Mouse (Mus musculus): ENCODE measurements around the gene Vwa2. TPM values are rescaled to one million over a fixed set of nuclear protein-coding genes. Genes with fewer than 3 reads are reported as not detected.

Gene Vwa2
- polyA plus RNA-seq, 1 experiment from 2014 or later, result 0.22 TPM

Other genes with a start within 250 kb of the Vwa2 start
- gene Adrb1, start 152.1 kb upstream of the Vwa2 start, polyA plus RNA-seq (2016; fragmentation: Nextera tagmentation; extraction: Ambion mirVana), result 3.9 and 4.2 TPM in 2 replicates
- gene Ccdc186, start 52.1 kb upstream of the Vwa2 start, polyA plus RNA-seq (2016; fragmentation: Nextera tagmentation; extraction: Ambion mirVana), result 19.5 and 20.3 TPM in 2 replicates
- 0.89 and 0.97 TPM in 2 replicates for gene Tdrd1, start 48.0 kb upstream of the Vwa2 start, polyA plus RNA-seq (2016; fragmentation: Nextera tagmentation; extraction: Ambion mirVana)
- gene Afap1l2, start 134.0 kb downstream of the Vwa2 start, polyA plus RNA-seq (2016; fragmentation: Nextera tagmentation; extraction: Ambion mirVana), result 0.92 and 1.1 TPM in 2 replicates